Mouse (Mus musculus): Measurements from ENCODE around the gene Asna1. TPM values are rescaled to one million over a fixed set of nuclear protein-coding genes. Genes with fewer than 3 reads are reported as not detected.

Asna1 gene
- total and polyA plus RNA-seq, 3 experiments: 58.5 to 104 (median 71.8) TPM

GRCm38 (mm10) chr8:85026670-85027515 is 1.8 kb upstream of the Asna1 start, which contains the start of gene Trir:
TSS of gene Trir (plus strand) at chr8:85026823.
- under 1% methylated on average over 75 of the region's 75 CpGs for WGBS
- Histone ChIP-seq H3K4me3 (peak within 1 kb of the TSS; percentile 87), H3K27me3 (ENCODE audit: control insufficient read depth, insufficient read depth, low read length) (no peaks in the 10 kb centered on the region), H3K9ac (ENCODE audit: low read depth, low read length) (peak within 1 kb of the TSS; percentile 90), H3K4me1 (ENCODE audit: control insufficient read depth, insufficient read depth, low read length) (peaks cover 15% of the 10 kb centered on the region), H3K79me2 (replicated peaks; ENCODE audit: control insufficient read depth, insufficient read depth, low read length) (peaks cover 5% of the 10 kb centered on the region; the same call in 1 of the 2 replicates), H3K36me3 (ENCODE audit: control insufficient read depth, insufficient read depth, low read length) (no peaks in the 10 kb centered on the region), H3K27ac (peak within 1 kb of the TSS; percentile 100)
- intact Hi-C loops (cut with DNase I): loop anchor here (10.0 kb wide), 1 partner anchor 52 kb away; the partner anchor contains the start of gene Junb
- TF ChIP-seq POLR2A (IDR thresholded peaks at IDR 0.05; ENCODE audit: insufficient read depth, low read depth, low read length) (peak; percentile 96), EP300 (IDR thresholded peaks at IDR 0.05; ENCODE audit: insufficient read depth, low read depth, low read length) (peak; percentile 88), CTCF (IDR thresholded peaks at IDR 0.05) (peak; percentile 46)
- peak; percentile 98 for DNase-seq

GRCm38 (mm10) chr8:85023846-85024245 is 1.2 kb downstream of the Asna1 start:
- intact Hi-C loops (cut with DNase I): loop anchor here (10.0 kb wide), 1 partner anchor 49 kb away; the partner anchor contains the start of gene Junb
- Histone ChIP-seq H3K27ac (no peak overlapping the region), H3K4me1 (ENCODE audit: control insufficient read depth, insufficient read depth, low read length) (peaks cover 14% of the 10 kb centered on the region), H3K9ac (ENCODE audit: low read depth, low read length) (no peak overlapping the region), H3K36me3 (ENCODE audit: control insufficient read depth, insufficient read depth, low read length) (no peaks in the 10 kb centered on the region), H3K27me3 (ENCODE audit: control insufficient read depth, insufficient read depth, low read length) (no peaks in the 10 kb centered on the region), H3K79me2 (replicated peaks; ENCODE audit: control insufficient read depth, insufficient read depth, low read length) (peaks cover 5% of the 10 kb centered on the region; the same call in 1 of the 2 replicates), H3K4me3 (no peak overlapping the region)
- WGBS: 89% methylated on average over 3 of the region's 3 CpGs
- no peak for DNase-seq
- TF ChIP-seq POLR2A (IDR thresholded peaks at IDR 0.05; ENCODE audit: insufficient read depth, low read depth, low read length): no peak
- TF ChIP-seq EP300 (IDR thresholded peaks at IDR 0.05; ENCODE audit: insufficient read depth, low read depth, low read length): no peak
- TF ChIP-seq CTCF (IDR thresholded peaks at IDR 0.05): no peak

GRCm38 (mm10) chr8:85021514-85022055 is 3.5 kb downstream of the Asna1 start:
- no peak overlapping the region for H3K9ac ChIP-seq (ENCODE audit: low read depth, low read length)
- no peak for DNase-seq
- TF ChIP-seq EP300 (IDR thresholded peaks at IDR 0.05; ENCODE audit: insufficient read depth, low read depth, low read length) (no peak), CTCF (IDR thresholded peaks at IDR 0.05) (peak; percentile 8; the same call in 1 of the 2 replicates)
- H3K36me3 ChIP-seq (ENCODE audit: control insufficient read depth, insufficient read depth, low read length): no peaks in the 10 kb centered on the region
- no peak overlapping the region for H3K4me3 ChIP-seq
- H3K79me2 ChIP-seq (replicated peaks; ENCODE audit: control insufficient read depth, insufficient read depth, low read length): peaks cover 2% of the 10 kb centered on the region; the same call in 1 of the 2 replicates
- H3K27ac ChIP-seq: no peak overlapping the region
- H3K27me3 ChIP-seq (ENCODE audit: control insufficient read depth, insufficient read depth, low read length): no peaks in the 10 kb centered on the region
- intact Hi-C loops (cut with DNase I): loop anchor here (10.0 kb wide), 1 partner anchor 47 kb away; the partner anchor contains the start of gene Junb
- WGBS: 98% methylated on average over 3 of the region's 3 CpGs
- H3K4me1 ChIP-seq (ENCODE audit: control insufficient read depth, insufficient read depth, low read length): peaks cover 7% of the 10 kb centered on the region

GRCm38 (mm10) chr8:85017209-85017608 is 7.9 kb downstream of the Asna1 start:
- peaks cover 4% of the 10 kb centered on the region for H3K27me3 ChIP-seq (ENCODE audit: control insufficient read depth, insufficient read depth, low read length)
- no peaks in the 10 kb centered on the region for H3K79me2 ChIP-seq (replicated peaks; ENCODE audit: control insufficient read depth, insufficient read depth, low read length)
- no peak for TF ChIP-seq POLR2A (IDR thresholded peaks at IDR 0.05; ENCODE audit: insufficient read depth, low read depth, low read length)
- no peak for TF ChIP-seq EP300 (IDR thresholded peaks at IDR 0.05; ENCODE audit: insufficient read depth, low read depth, low read length)
- no peak for TF ChIP-seq CTCF (IDR thresholded peaks at IDR 0.05)
- intact Hi-C loops (cut with DNase I): no loop called here
- H3K9ac ChIP-seq (ENCODE audit: low read depth, low read length): no peak overlapping the region
- no peak overlapping the region for H3K4me3 ChIP-seq
- WGBS: 59% methylated on average over 5 of the region's 5 CpGs
- no peaks in the 10 kb centered on the region for H3K36me3 ChIP-seq (ENCODE audit: control insufficient read depth, insufficient read depth, low read length)
- H3K4me1 ChIP-seq (ENCODE audit: control insufficient read depth, insufficient read depth, low read length): no peaks in the 10 kb centered on the region; the same call in 1 of the 2 replicates
- no peak for DNase-seq
- H3K27ac ChIP-seq: no peak overlapping the region

DNA sequence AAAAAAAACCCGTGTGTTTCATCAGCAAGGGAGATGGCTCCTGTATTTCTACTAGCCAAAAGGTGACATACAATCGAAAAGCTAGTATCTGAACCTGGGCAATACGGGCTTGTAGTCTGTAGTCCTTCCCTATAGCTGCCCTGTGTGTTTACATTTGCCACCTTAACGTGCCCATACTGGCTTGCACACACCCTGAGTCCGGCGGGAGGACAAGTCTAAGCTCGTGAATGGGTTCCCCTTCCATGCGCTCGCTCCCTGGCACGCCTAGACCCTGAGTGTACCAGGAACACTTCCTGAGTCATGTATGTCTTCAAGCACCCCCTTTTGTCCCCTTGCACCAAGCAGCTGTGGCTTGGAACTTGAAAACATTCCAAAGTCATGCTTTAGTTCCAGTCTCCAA is 8.4 kb downstream of the Asna1 start:
- no peak overlapping the region for H3K4me3 ChIP-seq
- no peaks in the 10 kb centered on the region for H3K79me2 ChIP-seq (replicated peaks; ENCODE audit: control insufficient read depth, insufficient read depth, low read length)
- no peak overlapping the region for H3K27ac ChIP-seq
- TF ChIP-seq POLR2A (IDR thresholded peaks at IDR 0.05; ENCODE audit: insufficient read depth, low read depth, low read length): no peak
- TF ChIP-seq CTCF (IDR thresholded peaks at IDR 0.05): no peak
- no peak for TF ChIP-seq EP300 (IDR thresholded peaks at IDR 0.05; ENCODE audit: insufficient read depth, low read depth, low read length)
- no peaks in the 10 kb centered on the region for H3K36me3 ChIP-seq (ENCODE audit: control insufficient read depth, insufficient read depth, low read length)
- intact Hi-C loops (cut with DNase I): no loop called here
- no peaks in the 10 kb centered on the region; the same call in 1 of the 2 replicates for H3K4me1 ChIP-seq (ENCODE audit: control insufficient read depth, insufficient read depth, low read length)
- H3K9ac ChIP-seq (ENCODE audit: low read depth, low read length): no peak overlapping the region
- 69% methylated on average over 10 of the region's 10 CpGs for WGBS
- peaks cover 4% of the 10 kb centered on the region for H3K27me3 ChIP-seq (ENCODE audit: control insufficient read depth, insufficient read depth, low read length)
- no peak for DNase-seq
